Mouse (Mus musculus) urinary bladder, adult 18-20 months (tissue): ENCODE data around the gene Stk39.

Experiments
- DNase-seq, 2 experiments: peaks; one replicate each; pipeline ENCODE4 v3.0.0; 2022; ENCODE audit warnings: low spot score in 2 of 2, mixed read lengths in 2 of 2

The Stk39 gene

GRCm38 (mm10) chr2:68471759-68472550 lies at the start of gene Stk39:
Stk39 (minus strand) TSS chr2:68472268.
- DNase-seq: peak; percentile 68 to 75

- no peak for DNase-seq
These were observed 43.3 kb upstream of the Stk39 start for GRCm38 (mm10) chr2:68515409-68515808.

- no peak for DNase-seq
These were observed 31.1 kb upstream of the Stk39 start for GRCm38 (mm10) chr2:68503202-68503601.

DNA sequence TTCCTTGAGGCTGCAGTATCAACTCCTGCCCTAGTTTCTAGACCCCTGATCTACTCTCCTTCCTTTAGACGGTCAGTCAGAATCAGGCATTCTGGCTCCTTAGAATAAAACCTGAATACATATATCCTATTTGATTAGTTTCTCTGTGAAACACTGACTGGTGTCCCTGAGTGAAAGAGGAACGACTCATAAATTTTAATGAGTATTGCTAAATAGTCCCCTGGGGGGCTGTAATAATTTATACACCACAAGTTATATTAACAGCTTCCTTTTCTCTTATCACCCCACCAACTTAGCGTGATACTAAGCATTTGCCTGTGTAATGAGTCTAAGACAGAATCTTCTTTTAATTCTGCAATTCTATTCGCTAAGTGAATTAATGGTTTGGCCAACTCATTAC lies 30.7 kb upstream of the Stk39 start:
- no peak for DNase-seq

- DNase-seq: no peak
These were observed 30.2 kb upstream of the Stk39 start for GRCm38 (mm10) chr2:68502236-68502635.

DNA sequence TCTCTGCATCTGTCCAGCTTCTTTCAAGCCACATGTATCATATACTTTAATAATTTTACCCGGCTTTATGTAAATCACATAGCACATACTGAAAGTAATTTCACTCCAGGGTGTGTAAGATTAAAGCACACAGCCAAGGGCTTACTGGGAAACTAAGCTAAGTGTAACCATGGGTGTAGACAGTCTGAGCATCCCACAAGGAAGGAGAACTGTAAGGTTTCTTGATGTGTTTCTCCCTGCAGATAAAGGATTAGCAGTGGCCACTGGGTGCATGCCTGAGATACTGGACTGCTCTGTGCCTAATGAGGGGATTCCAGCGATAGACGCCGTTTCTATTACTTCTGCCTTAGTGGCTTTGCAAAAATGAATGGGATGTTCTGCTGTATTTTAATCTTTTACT lies 14.2 kb upstream of the Stk39 start:
- no peak for DNase-seq

DNA sequence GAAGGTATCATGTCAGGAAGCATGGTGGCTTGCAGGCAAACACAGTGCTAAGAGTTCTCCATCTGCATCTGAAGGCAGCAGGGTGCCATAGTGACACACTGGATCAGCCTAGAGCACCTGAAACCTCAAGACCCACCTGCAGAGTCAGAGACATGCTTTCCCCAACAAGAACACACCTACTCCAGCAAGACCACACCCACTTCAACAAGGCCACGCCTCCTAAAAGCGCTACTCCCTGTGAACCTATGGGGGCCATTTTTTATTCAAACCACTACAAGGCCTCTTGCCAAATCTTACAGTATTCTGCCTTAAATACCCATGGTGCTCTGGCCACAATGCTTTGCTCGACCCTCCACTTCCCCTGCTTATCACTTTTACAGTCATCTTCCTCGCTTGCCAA lies 13.1 kb upstream of the Stk39 start:
- DNase-seq: no peak

DNA sequence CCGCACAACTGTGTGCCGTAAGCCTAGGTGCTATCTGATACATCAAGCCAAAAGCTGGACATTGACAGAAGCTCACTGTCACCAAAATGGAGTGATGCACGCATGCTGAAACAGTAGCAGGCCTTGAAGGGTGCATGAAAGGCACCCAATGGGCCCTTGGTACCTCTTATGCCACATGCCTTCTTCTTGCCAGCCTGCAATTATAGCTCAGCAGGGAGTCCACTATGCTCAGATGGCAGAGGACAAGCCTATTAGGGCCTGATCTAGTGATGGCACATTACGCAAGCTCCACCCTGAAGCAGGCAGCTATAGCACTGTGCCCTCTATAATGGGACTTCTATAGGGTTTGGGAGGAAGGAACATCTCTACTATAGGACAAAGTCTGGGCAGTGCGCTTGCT lies 10.8 kb upstream of the Stk39 start:
- no peak for DNase-seq

- DNase-seq: no peak
These were observed 7.8 kb upstream of the Stk39 start for GRCm38 (mm10) chr2:68479823-68480222.

- no peak for DNase-seq
These were observed 853 bp upstream of the Stk39 start for GRCm38 (mm10) chr2:68472921-68473320.

DNA sequence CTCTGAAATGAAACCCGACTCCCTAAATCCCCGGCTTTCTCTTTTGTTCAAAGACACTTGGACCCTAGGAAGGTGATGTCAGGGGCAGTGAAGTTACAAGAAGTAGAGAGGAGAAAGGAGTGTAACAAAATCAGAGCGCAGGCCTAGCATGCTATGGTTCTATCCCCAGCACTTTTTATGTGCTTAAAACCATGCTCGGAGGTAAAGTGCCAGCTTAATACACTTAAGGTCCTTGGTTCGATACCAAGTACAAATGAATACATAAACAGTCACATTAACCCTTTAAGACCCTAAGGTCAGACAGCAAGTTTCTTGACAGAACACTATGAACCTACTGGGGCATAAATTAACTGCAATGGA lies 463 bp upstream of the Stk39 start:
- DNase-seq: no peak

DNA sequence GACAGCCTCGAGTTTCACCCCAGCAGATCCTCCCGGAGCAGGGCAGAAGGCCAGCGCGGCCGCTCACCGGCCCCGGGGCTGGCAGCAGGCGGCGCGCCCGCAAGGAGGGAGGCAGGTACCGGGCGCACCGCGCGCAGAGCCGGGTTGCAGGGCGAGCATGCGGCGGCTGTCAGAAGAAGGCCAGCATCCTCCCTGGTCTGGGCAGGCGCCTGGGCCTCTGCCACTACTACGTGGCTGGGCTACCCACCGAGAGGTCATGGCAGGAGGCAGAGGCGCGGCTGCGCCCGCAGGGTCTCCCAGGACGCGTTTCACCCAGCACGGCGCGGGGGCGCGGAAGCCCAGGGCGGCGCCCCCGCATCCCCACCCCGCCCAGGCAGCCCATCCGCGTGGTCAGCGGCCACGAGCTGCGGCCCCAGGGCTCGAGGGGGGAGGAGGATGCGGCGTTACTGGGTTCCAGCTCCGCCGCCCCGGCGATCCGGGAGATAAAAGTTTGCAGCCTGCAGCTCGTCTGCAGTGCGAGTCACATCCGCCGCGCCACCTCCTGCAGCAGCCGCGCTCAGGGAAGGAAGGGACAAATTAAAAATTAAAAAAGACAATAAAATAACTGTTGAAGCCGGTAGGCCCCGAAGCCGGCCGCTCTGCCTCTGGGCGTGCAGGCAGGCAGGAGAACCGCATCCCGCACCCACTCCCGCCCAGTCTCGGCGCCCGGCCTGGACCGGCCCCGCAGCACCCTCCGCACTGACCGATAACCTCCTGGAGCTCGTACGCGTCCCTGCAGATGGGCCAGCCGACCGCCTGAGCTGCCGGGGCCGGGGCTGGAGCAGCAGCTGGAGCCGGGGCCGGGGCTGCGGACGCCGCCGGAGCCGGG lies 943 bp downstream of the Stk39 start:
- peak; percentile 40 to 70 for DNase-seq

GRCm38 (mm10) chr2:68469491-68469890 lies 2.6 kb downstream of the Stk39 start:
- no peak for DNase-seq

DNA sequence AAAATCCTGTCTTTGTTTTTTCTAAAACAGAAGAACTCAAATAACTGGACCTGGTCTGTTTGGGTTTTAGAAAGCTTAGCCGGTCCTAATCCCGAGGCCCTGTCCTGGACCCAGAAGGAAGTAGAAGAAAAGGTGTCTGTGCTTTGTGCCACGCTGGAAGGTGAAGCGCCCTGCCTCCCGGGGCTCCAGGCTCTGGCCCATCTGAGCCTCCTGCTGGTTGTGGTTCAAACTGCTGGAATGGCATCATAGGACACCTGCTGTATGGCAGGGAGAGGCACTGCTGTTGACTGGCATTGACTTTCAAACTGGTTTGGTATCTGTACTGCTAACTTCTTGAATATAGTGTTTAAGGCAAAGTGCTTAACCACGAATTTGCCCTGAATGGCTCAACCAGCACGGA lies 3.4 kb downstream of the Stk39 start:
- peak; percentile 17 to 33 for DNase-seq

GRCm38 (mm10) chr2:68468259-68468658 lies 3.8 kb downstream of the Stk39 start:
- no peak for DNase-seq

GRCm38 (mm10) chr2:68467085-68467978 lies 4.7 kb downstream of the Stk39 start:
- DNase-seq: no peak

- no peak for DNase-seq
These were observed 5.7 kb downstream of the Stk39 start for GRCm38 (mm10) chr2:68466124-68467070.

DNA sequence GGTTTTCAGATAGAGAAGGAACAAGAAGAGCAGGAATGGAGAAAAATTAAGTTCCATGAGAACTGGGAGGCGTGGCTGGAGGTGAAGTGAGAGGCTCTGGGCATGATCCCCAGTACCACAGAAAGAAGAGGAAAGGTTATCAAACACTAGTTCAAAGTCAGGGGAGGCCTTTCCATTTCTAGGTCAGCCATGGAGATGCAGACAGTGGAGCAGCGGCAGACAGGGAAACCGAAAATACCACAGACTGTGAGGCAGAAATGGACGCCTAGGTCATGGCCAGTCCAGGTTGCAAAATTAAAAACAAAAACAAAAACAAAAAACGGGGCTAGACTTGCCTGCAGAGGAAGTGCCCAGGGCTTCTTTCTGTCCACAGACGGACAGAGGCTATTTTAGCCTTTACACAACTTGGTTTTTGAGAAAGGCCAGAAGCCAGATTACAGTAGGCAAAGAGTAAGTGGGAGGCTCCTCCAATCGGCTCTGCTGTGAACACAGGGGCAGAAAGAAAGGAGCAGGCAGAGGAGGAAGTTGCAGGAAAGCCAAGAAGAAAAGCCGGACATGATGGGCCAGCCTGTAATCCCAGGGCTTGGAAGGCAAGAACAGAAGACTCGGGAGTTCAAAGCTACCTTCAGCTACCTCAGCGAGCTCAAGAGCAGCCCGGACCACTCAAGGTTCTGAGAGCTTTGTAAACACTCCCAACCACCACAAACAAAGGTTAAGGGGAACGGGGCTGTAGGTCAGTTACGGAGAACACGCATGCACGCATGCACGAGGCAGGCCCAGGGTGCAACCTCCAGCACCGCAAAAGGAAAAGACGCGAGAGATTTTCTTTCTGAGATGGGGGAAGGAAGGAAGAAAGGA lies 6.6 kb downstream of the Stk39 start:
- no peak for DNase-seq

DNA sequence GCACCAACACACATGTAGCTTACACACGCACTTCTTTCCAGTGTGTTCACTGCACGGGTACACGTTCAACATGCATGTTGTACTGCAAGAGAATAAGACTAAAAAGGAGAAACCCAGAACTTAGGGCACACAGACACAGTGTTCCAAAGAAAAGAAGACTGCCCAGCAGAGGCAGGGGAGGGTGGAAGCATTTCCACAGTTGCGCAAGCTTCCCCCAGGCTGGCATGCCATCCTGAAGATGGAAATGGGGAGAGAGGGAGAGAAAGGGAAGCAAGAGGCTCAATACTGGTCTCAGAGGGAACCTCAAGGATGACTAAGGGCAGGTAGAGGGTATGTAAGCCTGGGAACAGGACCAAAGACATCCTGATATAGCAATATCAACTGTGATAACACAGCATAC lies 7.6 kb downstream of the Stk39 start:
- DNase-seq: no peak

DNA sequence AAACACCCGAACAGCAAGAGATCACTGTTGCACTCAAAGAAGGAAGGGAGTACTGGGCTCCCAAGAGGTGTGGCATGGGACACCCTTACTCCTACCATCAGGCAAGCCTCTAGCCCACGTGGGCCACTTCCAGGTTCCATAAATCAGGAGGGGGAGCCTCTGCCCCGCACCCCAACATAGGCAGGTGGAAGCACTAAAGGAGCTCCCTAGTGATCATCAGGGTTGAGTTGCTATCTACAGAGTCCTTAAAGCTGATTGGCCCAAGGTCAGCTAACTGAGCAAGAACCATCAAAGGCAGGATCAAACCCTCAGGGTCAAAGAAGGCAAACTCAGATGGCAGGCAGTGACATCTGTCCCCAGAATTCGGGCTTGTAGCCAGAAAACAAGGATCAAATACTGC lies 8.3 kb downstream of the Stk39 start:
- no peak for DNase-seq
